Mouse (Mus musculus) kidney, adult 2 months (tissue): ENCODE measurements around the gene Gsc. TPM values are rescaled to one million over a fixed set of nuclear protein-coding genes. Genes with fewer than 3 reads are reported as not detected.
A peak's percentile ranks its signal among the peaks of the same experiment; 100 is the strongest.
"Not testable (repeated sequence)": the region's sequence is repeated elsewhere in the genome, so short reads cannot be mapped to it uniquely, and the experiment has no call there.

Source experiments
- DNase-seq: peaks from one replicate; pipeline ENCODE4 v3.0.0; 2021
- H3K27ac ChIP-seq: fragments of 200-500 bp; 2 replicates; pipeline ENCODE4 v1.5.1; 2012; ENCODE audit warnings: low read depth, low read length, control low read depth, inconsistent platforms; ENCODE audit not compliant: insufficient read depth
- H3K27me3 ChIP-seq: fragments of 200-500 bp; replicated peaks from 2 replicates; pipeline ENCODE4 v1.6.1; 2012; ENCODE audit warnings: mild to moderate bottlenecking, moderate library complexity, low read length, inconsistent platforms; ENCODE audit not compliant: control insufficient read depth, insufficient read depth
- H3K36me3 ChIP-seq: fragments of 200-500 bp; 2 replicates; pipeline ENCODE4 v1.6.1; 2012; ENCODE audit warnings: mild to moderate bottlenecking, moderate library complexity, low read length, inconsistent platforms; ENCODE audit not compliant: control insufficient read depth, insufficient read depth
- H3K4me1 ChIP-seq: fragments of 200-500 bp; 2 replicates; pipeline ENCODE4 v1.6.1; 2011; ENCODE audit warnings: low read length; ENCODE audit not compliant: control insufficient read depth, insufficient read depth
- H3K4me3 ChIP-seq: fragments of 200-500 bp; 2 replicates; pipeline ENCODE4 v1.5.1; 2011; ENCODE audit warnings: mild to moderate bottlenecking, low read depth, low read length, control low read depth; ENCODE audit not compliant: insufficient read depth
- CTCF ChIP-seq: fragments of 200-500 bp; conservative IDR thresholded peaks from 2 replicates; pipeline ENCODE4 v1.5.1; 2011; ENCODE audit warnings: low read depth, mild to moderate bottlenecking, control low read depth, low read length, moderate library complexity, mixed read lengths; ENCODE audit not compliant: insufficient read depth, insufficient read length
- POLR2A ChIP-seq: fragments of 200-500 bp; IDR thresholded peaks from one replicate; pipeline ENCODE4 v1.6.1; 2011; ENCODE audit warnings: low read depth, low read length, control low read depth
- WGBS: fragments of 180-500 bp; shearing (Covaris S2); methylation state at CpG from one replicate; pipeline ENCODE4 v1.1.7; 2018; 5-methylcytosine and 5-hydroxymethylcytosine counted together
- polyA plus RNA-seq: library from polyadenylated mRNA; depleted of rRNA; stranded (reverse); fragments of >200 nt; gene quantifications from 2 replicates; pipeline ENCODE4 v1.2.3, GENCODE M21; 2012

Gene Gsc
- polyA plus RNA-seq, 1 experiment = not detected

DNA sequence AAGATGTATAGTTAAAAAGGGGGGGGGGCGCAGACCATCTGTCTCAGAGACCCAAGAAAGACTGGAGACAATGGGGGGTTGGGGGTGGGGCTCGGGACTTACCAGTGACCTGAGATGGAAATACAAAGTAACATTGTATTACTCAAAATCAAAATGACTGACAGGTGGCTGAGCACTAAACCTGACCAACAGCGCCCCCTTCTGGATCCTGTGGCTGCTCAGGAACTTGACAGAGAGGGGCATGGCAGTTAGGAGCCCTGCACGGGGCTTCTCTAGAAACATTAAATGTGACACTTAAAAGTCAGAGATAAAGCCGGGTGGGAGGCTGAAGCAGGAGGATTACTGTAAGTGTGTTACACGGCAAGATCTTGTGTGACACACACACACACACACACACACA is 13.8 kb downstream of the Gsc start:
- no peaks in the 10 kb centered on the region for H3K36me3 ChIP-seq
- H3K4me3 ChIP-seq = no peak overlapping the region
- 69% methylated on average over 6 of the region's 6 CpGs for WGBS
- H3K27me3 ChIP-seq = no peaks in the 10 kb centered on the region
- DNase-seq = no peak
- TF ChIP-seq CTCF (no peak), POLR2A (no peak)
- no peaks in the 10 kb centered on the region for H3K4me1 ChIP-seq
- no peak overlapping the region for H3K27ac ChIP-seq

- WGBS = 82% methylated on average over 1 of the region's 1 CpGs
- H3K27ac ChIP-seq = no peak overlapping the region
Observed at GRCm38 (mm10) chr12:104453002-104453401, 20.1 kb downstream of the Gsc start.

GRCm38 (mm10) chr12:104450257-104450656 is 22.9 kb downstream of the Gsc start:
- Histone ChIP-seq H3K4me3 (no peak overlapping the region), H3K4me1 (no peaks in the 10 kb centered on the region), H3K27me3 (no peaks in the 10 kb centered on the region), H3K27ac (no peak overlapping the region), H3K36me3 (no peaks in the 10 kb centered on the region)
- DNase-seq = no peak
- 38% methylated on average over 10 of the region's 10 CpGs for WGBS
- no peak for TF ChIP-seq POLR2A
- TF ChIP-seq CTCF = no peak

More at GRCm38 (mm10) chr12:104453002-104453401, 20.1 kb downstream of the Gsc start:
- no peak for TF ChIP-seq POLR2A
- TF ChIP-seq CTCF = no peak
- no peak for DNase-seq
- H3K4me1 ChIP-seq = no peaks in the 10 kb centered on the region
- no peaks in the 10 kb centered on the region for H3K36me3 ChIP-seq
- H3K27me3 ChIP-seq = no peaks in the 10 kb centered on the region
- no peak overlapping the region for H3K4me3 ChIP-seq

DNA sequence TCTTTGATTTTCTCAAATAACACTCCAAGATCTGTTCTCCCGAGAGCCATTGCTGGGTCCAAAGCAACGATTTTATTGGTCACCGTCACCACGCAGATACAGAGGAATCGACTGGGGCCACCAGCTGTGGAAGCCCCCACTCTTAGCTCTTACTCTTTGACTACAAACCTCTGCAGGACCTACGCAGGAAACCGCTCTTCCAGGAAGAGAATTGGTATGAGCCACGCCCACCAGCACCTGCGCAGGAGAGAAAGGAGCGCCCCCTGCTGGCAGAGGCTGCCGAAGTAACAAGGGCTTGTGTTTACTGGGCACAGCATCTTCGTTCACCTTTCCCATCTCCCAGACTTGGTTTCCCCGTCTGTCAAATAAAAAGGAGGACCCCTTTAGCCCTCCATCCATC is 25.0 kb downstream of the Gsc start:
- no peak overlapping the region for H3K27ac ChIP-seq
- no peaks in the 10 kb centered on the region for H3K36me3 ChIP-seq
- no peaks in the 10 kb centered on the region for H3K27me3 ChIP-seq
- H3K4me1 ChIP-seq = no peaks in the 10 kb centered on the region
- H3K4me3 ChIP-seq = no peak overlapping the region
- peak; percentile 52 for DNase-seq
- WGBS = 34% methylated on average over 13 of the region's 13 CpGs
- TF ChIP-seq CTCF (peak; percentile 67), POLR2A (no peak)

DNA sequence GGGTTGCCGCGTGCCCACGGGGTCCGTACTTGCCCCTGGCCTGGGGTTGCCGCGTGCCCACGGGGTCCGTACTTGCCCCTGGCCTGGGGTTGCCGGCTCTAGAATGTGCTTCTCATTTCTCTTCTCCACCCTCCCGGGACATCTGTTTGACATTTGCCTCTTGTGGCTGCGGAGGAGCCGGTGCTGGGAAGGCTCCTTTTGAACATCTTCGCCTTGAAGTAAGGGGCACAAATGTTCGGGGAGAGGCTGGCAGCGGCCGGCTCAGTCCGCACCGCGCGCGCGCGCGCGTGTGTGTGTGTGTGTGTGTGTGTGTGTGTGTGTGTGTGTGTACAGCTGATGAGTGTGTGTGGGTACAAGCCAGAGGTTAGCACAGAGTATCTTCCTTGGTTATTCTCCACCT is 26.1 kb downstream of the Gsc start:
- H3K4me1 ChIP-seq, H3K27me3 ChIP-seq, H3K4me3 ChIP-seq, H3K36me3 ChIP-seq, DNase-seq, H3K27ac ChIP-seq: not testable (repeated sequence)
- 68% methylated on average over 25 of the region's 25 CpGs for WGBS

DNA sequence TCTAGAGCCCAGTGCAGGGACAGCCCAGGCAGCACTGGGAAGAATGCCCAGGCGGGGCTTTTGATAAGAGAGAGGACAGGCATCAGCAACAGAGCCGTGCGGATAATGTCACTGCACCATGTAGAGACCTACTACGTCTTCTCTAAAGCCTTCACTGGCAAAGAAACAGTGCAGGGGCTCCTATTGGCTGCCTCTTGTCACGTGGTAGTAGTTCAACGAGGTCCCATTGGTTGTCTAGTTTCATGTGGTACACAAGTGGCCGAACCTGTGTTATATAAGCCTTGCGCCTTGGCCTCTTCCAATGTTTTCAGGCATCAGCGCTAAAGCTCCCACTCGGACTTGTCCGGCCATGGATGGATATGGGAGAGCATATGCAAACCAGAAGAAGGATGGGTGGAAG is 29.4 kb downstream of the Gsc start:
- no peak for DNase-seq
- WGBS = 92% methylated on average over 11 of the region's 11 CpGs
- H3K27ac ChIP-seq = no peak overlapping the region
- H3K36me3 ChIP-seq = no peaks in the 10 kb centered on the region
- H3K4me1 ChIP-seq = no peaks in the 10 kb centered on the region
- no peak for TF ChIP-seq POLR2A
- TF ChIP-seq CTCF = no peak
- no peaks in the 10 kb centered on the region for H3K27me3 ChIP-seq
- H3K4me3 ChIP-seq = no peak overlapping the region

- Histone ChIP-seq H3K36me3 (no peaks in the 10 kb centered on the region), H3K27me3 (no peaks in the 10 kb centered on the region), H3K4me3 (no peak overlapping the region), H3K4me1 (no peaks in the 10 kb centered on the region), H3K27ac (no peak overlapping the region)
- TF ChIP-seq POLR2A (no peak), CTCF (peak; percentile 87)
- DNase-seq = peak; percentile 79
- 18% methylated on average over 22 of the region's 22 CpGs for WGBS
Observed at GRCm38 (mm10) chr12:104440087-104440760, 32.9 kb downstream of the Gsc start.

DNA sequence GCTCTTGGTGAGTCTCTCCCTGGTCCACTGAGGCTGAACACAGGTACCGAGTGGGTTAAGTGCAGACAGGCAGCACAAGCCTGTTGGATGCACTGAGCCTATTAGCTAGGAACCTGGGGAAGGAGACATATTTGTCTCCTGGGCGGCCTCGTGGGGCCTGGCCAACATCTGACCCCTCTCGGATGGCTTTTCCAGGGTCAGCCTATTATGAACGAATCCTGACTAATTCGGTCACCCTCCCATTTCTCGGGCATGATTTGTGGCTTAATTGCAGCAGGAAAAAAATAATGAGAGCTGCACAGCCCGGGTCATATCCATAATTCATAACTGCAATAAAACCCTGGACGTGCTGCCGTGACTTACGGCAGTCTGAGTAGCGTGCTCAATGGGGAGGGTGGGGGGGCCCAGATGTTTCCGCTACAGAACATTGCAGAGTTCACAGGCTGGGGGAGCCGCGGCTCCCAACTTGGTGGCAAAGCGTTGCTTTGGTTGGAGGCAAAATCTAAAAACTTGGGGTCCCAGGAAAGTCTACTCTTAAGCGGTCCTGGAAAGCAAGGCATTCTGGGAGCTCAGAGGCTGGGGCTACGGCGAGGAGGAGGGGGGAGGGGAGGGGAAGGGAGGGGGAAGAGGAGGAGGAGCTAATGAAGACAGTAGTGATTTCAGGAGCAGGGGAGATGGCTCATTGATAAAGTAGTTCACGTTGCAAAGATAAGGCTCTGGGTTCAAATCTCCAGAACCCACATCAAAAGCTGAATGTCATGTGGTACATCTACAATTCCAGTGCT is 39.0 kb downstream of the Gsc start:
- TF ChIP-seq CTCF (no peak), POLR2A (no peak)
- Histone ChIP-seq H3K27me3 (no peaks in the 10 kb centered on the region), H3K4me1 (no peaks in the 10 kb centered on the region), H3K36me3 (no peaks in the 10 kb centered on the region), H3K27ac (no peak overlapping the region), H3K4me3 (no peak overlapping the region)
- DNase-seq = peak; percentile 42
- WGBS = 65% methylated on average over 20 of the region's 20 CpGs
